Mouse (Mus musculus): ENCODE measurements around the gene Alad. TPM values are rescaled to one million over a fixed set of nuclear protein-coding genes. Genes with fewer than 3 reads are reported as not detected.
A peak's percentile ranks its signal among the peaks of the same experiment; 100 is the strongest.

Alad gene
- polyA plus RNA-seq, 1 experiment from 2014 or later: 107 TPM

DNA sequence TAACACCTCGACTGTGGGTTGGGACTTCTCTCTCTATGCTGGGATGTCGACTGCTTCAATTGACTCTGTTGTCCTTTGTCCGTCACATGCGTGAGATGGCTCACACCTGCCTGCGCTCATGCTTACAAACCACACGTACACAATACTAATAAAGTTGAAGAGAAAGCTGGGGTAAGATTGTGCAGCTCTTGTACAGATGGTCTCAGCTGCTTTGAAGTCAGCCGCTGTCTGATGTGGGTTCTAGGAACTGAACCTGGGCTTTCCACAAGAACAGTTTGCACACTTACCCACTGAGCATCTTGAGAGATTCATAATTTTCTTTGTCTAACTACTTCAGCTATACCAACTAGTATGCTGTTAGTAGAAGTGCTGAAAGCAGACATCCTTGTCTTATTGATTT is 32.2 kb upstream of the Alad start:
- no peak overlapping the region for H3K9ac ChIP-seq (ENCODE audit: low read depth, low read length)
- no peak overlapping the region for H3K4me3 ChIP-seq (ENCODE audit: low read length)
- no peaks in the 10 kb centered on the region for H3K4me1 ChIP-seq (ENCODE audit: control insufficient read depth, insufficient read depth, low read length)
- H3K4me2 ChIP-seq (replicated peaks; ENCODE audit: low read depth, low read length): no peak overlapping the region
- no peaks in the 10 kb centered on the region for H3K27me3 ChIP-seq (ENCODE audit: control insufficient read depth, insufficient read depth, low read length)
- ATAC-seq (ENCODE audit: low FRiP score, low TSS enrichment): no peak
- no peaks in the 10 kb centered on the region for H3K9me3 ChIP-seq (ENCODE audit: control insufficient read depth, low read length)
- WGBS: 77% methylated on average over 7 of the region's 7 CpGs
- no peaks in the 10 kb centered on the region for H3K36me3 ChIP-seq (ENCODE audit: control insufficient read depth, insufficient read depth, low read length)
- no peak overlapping the region for H3K27ac ChIP-seq (ENCODE audit: low read depth, low read length)

DNA sequence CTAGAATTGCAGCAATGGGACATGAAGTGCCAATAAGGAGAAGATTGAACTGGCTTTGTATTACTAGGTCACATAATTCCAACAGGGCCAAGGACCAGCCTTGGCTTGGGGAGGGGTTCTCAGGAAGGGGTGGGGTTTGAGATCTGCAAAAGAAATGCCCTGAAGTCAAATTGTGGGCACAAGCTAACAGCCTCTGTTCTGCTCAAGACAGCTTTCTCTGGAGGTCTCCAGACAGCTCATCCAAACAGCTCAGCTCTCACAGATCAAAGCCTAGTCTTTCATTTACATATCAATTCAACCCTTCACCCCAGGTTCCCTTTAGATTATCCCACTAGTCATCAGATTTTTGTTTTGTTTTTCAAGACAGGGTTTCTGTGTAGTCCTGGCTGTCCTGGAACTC is 25.1 kb upstream of the Alad start:
- Histone ChIP-seq H3K4me1 (ENCODE audit: control insufficient read depth, insufficient read depth, low read length) (no peaks in the 10 kb centered on the region), H3K27me3 (ENCODE audit: control insufficient read depth, insufficient read depth, low read length) (no peaks in the 10 kb centered on the region), H3K4me2 (replicated peaks; ENCODE audit: low read depth, low read length) (no peak overlapping the region), H3K9me3 (ENCODE audit: control insufficient read depth, low read length) (no peaks in the 10 kb centered on the region), H3K36me3 (ENCODE audit: control insufficient read depth, insufficient read depth, low read length) (no peaks in the 10 kb centered on the region), H3K9ac (ENCODE audit: low read depth, low read length) (no peak overlapping the region), H3K4me3 (ENCODE audit: low read length) (no peak overlapping the region), H3K27ac (ENCODE audit: low read depth, low read length) (no peak overlapping the region)
- ATAC-seq (ENCODE audit: low FRiP score, low TSS enrichment): no peak

DNA sequence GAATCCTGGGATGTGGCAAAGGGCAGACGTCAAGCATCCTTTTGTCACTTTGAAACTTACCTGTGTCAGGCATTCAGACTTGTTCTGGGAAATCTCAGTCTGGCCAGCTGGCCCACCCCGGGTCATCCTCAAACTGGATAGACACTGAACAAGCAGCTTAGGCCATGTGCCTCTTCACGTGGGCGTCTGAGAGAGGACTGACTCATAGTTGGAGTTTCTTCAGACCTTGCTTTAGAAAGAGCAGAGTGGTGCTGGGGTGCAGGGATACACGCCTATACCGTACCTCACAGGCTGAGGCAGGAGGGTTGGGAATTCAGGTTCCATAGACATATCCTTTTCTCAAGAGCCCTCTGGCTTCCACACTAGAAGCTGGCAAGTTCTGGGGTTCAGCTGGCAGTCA is 24.1 kb upstream of the Alad start:
- no peak overlapping the region for H3K4me2 ChIP-seq (replicated peaks; ENCODE audit: low read depth, low read length)
- H3K27ac ChIP-seq (ENCODE audit: low read depth, low read length): no peak overlapping the region
- WGBS: 90% methylated on average over 6 of the region's 6 CpGs
- H3K4me1 ChIP-seq (ENCODE audit: control insufficient read depth, insufficient read depth, low read length): no peaks in the 10 kb centered on the region
- H3K36me3 ChIP-seq (ENCODE audit: control insufficient read depth, insufficient read depth, low read length): no peaks in the 10 kb centered on the region
- no peak for ATAC-seq (ENCODE audit: low FRiP score, low TSS enrichment)
- H3K27me3 ChIP-seq (ENCODE audit: control insufficient read depth, insufficient read depth, low read length): no peaks in the 10 kb centered on the region
- no peak overlapping the region for H3K9ac ChIP-seq (ENCODE audit: low read depth, low read length)
- H3K4me3 ChIP-seq (ENCODE audit: low read length): no peak overlapping the region
- H3K9me3 ChIP-seq (ENCODE audit: control insufficient read depth, low read length): no peaks in the 10 kb centered on the region

DNA sequence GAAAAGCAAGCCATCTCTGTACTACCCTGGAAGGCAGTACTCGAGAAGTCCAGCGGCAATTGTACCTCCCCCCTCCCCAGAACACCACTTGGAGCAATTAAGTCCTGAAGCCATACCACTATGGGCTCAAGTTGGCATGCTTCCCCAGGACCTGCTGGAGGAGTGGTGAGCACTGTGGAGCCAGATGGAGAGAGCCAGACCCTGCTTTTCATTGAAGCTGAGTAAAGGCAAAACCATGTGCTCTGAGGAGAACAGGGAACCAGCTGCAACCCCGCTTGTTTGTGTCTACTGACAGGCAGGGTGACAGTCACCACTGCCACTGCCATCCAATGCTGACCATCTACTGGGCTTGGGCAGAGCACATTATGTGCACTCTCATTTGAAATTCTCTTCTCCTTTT is 22.1 kb upstream of the Alad start:
- no peak overlapping the region for H3K4me2 ChIP-seq (replicated peaks; ENCODE audit: low read depth, low read length)
- H3K4me3 ChIP-seq (ENCODE audit: low read length): no peak overlapping the region
- 65% methylated on average over 3 of the region's 3 CpGs for WGBS
- no peaks in the 10 kb centered on the region for H3K27me3 ChIP-seq (ENCODE audit: control insufficient read depth, insufficient read depth, low read length)
- no peaks in the 10 kb centered on the region for H3K9me3 ChIP-seq (ENCODE audit: control insufficient read depth, low read length)
- no peaks in the 10 kb centered on the region for H3K4me1 ChIP-seq (ENCODE audit: control insufficient read depth, insufficient read depth, low read length)
- no peak overlapping the region for H3K9ac ChIP-seq (ENCODE audit: low read depth, low read length)
- no peak overlapping the region for H3K27ac ChIP-seq (ENCODE audit: low read depth, low read length)
- no peak for ATAC-seq (ENCODE audit: low FRiP score, low TSS enrichment)
- no peaks in the 10 kb centered on the region for H3K36me3 ChIP-seq (ENCODE audit: control insufficient read depth, insufficient read depth, low read length)

DNA sequence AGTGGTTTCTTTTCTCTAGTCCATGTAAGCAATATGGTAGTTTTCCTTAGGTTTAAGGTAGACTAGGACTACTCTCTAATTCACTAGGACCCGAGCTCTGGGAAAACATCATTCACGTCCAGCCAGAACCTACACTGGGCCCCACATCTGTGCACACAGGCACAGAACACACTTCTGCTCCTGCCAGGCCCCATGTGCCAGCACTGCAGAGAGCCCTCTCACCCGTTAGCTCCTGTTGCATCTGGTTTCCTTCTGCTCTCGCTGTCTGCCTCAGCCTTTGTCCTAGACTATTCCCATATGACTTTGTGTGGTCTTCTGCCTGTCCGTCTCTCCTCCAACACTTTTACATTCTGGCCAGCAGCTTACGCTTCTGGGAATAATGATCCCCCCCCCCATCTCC is 14.0 kb upstream of the Alad start:
- no peak overlapping the region for H3K27ac ChIP-seq (ENCODE audit: low read depth, low read length)
- H3K4me3 ChIP-seq (ENCODE audit: low read length): no peak overlapping the region
- H3K27me3 ChIP-seq (ENCODE audit: control insufficient read depth, insufficient read depth, low read length): no peaks in the 10 kb centered on the region
- no peak overlapping the region for H3K4me2 ChIP-seq (replicated peaks; ENCODE audit: low read depth, low read length)
- 0 out of 2 replicates have a peak, but pooled peaks cover 3% of the 10 kb centered on the region for H3K4me1 ChIP-seq (ENCODE audit: control insufficient read depth, insufficient read depth, low read length)
- H3K36me3 ChIP-seq (ENCODE audit: control insufficient read depth, insufficient read depth, low read length): no peaks in the 10 kb centered on the region
- H3K9ac ChIP-seq (ENCODE audit: low read depth, low read length): no peak overlapping the region
- no peaks in the 10 kb centered on the region for H3K9me3 ChIP-seq (ENCODE audit: control insufficient read depth, low read length)
- no peak for ATAC-seq (ENCODE audit: low FRiP score, low TSS enrichment)
- 77% methylated on average over 6 of the region's 6 CpGs for WGBS

DNA sequence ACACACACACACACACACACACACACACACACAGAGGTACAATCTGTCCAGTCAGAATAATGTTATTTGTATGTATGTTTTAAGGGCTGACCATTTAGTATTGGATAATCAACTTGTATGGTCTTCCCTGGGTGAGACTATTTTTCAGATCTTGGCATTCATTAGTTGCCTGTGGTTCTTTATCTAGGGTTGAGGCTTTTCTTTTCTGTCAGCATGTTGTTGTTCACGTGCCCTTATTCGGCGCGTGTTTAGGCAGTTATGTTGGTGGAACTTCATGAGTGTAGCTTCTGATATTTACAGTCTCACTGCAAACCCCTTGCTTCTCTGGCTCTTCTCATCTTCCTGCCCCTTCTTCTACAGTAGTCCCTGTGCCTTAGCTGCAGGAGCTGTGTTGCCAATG is 7.9 kb upstream of the Alad start:
- Histone ChIP-seq H3K36me3 (ENCODE audit: control insufficient read depth, insufficient read depth, low read length) (peaks cover 9% of the 10 kb centered on the region; the same call in 1 of the 2 replicates), H3K27ac (ENCODE audit: low read depth, low read length) (no peak overlapping the region), H3K4me3 (ENCODE audit: low read length) (no peak overlapping the region), H3K4me1 (ENCODE audit: control insufficient read depth, insufficient read depth, low read length) (peaks cover 3% of the 10 kb centered on the region; the same call in 1 of the 2 replicates), H3K4me2 (replicated peaks; ENCODE audit: low read depth, low read length) (no peak overlapping the region), H3K27me3 (ENCODE audit: control insufficient read depth, insufficient read depth, low read length) (no peaks in the 10 kb centered on the region), H3K9me3 (ENCODE audit: control insufficient read depth, low read length) (no peaks in the 10 kb centered on the region), H3K9ac (ENCODE audit: low read depth, low read length) (no peak overlapping the region)
- no peak for ATAC-seq (ENCODE audit: low FRiP score, low TSS enrichment)
- WGBS: 89% methylated on average over 4 of the region's 4 CpGs

DNA sequence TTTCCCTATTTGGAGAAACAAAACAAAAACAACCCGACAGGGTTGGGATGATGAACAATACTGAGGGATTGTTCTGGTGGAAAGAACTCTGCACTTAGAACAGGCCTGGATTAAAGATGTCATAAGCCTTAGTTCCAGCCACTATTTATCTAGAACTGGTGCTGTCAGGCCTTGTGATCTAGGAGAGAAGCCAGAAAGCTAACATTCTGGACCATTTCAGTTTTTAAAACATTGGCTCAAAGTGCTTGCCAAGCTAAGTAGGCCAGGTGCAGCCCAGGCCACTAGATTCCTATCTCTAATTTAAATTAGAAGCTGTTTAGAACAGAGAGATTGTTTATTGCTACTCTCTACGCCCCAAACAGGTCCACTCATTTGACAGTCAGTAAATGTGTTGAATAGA is 6.5 kb upstream of the Alad start:
- peaks cover 15% of the 10 kb centered on the region; the same call in 1 of the 2 replicates for H3K36me3 ChIP-seq (ENCODE audit: control insufficient read depth, insufficient read depth, low read length)
- ATAC-seq (ENCODE audit: low FRiP score, low TSS enrichment): no peak
- WGBS: 62% methylated on average over 2 of the region's 2 CpGs
- H3K4me3 ChIP-seq (ENCODE audit: low read length): no peak overlapping the region
- H3K27me3 ChIP-seq (ENCODE audit: control insufficient read depth, insufficient read depth, low read length): no peaks in the 10 kb centered on the region
- H3K27ac ChIP-seq (ENCODE audit: low read depth, low read length): no peak overlapping the region
- H3K9ac ChIP-seq (ENCODE audit: low read depth, low read length): no peak overlapping the region
- peaks cover 3% of the 10 kb centered on the region; the same call in 1 of the 2 replicates for H3K4me1 ChIP-seq (ENCODE audit: control insufficient read depth, insufficient read depth, low read length)
- H3K4me2 ChIP-seq (replicated peaks; ENCODE audit: low read depth, low read length): no peak overlapping the region
- H3K9me3 ChIP-seq (ENCODE audit: control insufficient read depth, low read length): no peaks in the 10 kb centered on the region

DNA sequence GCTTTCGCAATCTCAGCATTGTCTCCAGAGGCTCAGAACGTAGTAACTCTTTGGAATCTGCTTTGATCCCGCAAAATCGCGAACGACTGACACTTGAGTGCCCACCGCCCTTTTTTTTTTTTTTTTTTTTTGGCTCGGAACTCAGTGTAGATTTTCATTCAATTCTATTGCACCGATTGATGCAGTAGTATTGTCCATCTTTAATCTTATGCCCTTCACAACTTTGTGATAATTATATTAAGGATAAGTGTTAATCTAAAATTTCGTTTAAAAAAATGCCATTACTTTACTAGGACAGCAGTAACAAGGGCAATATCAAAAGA is 5.7 kb upstream of the Alad start:
- ATAC-seq (ENCODE audit: low FRiP score, low TSS enrichment): no peak
- Histone ChIP-seq H3K9ac (ENCODE audit: low read depth, low read length) (no peak overlapping the region), H3K4me3 (ENCODE audit: low read length) (peak overlapping the region; percentile 94), H3K9me3 (ENCODE audit: control insufficient read depth, low read length) (no peaks in the 10 kb centered on the region), H3K27me3 (ENCODE audit: control insufficient read depth, insufficient read depth, low read length) (no peaks in the 10 kb centered on the region), H3K36me3 (ENCODE audit: control insufficient read depth, insufficient read depth, low read length) (peaks cover 15% of the 10 kb centered on the region; the same call in 1 of the 2 replicates), H3K4me1 (ENCODE audit: control insufficient read depth, insufficient read depth, low read length) (no peaks in the 10 kb centered on the region; the same call in 1 of the 2 replicates), H3K4me2 (replicated peaks; ENCODE audit: low read depth, low read length) (peak overlapping the region; percentile 24), H3K27ac (ENCODE audit: low read depth, low read length) (no peak overlapping the region)
- WGBS: 2% methylated on average over 10 of the region's 10 CpGs

DNA sequence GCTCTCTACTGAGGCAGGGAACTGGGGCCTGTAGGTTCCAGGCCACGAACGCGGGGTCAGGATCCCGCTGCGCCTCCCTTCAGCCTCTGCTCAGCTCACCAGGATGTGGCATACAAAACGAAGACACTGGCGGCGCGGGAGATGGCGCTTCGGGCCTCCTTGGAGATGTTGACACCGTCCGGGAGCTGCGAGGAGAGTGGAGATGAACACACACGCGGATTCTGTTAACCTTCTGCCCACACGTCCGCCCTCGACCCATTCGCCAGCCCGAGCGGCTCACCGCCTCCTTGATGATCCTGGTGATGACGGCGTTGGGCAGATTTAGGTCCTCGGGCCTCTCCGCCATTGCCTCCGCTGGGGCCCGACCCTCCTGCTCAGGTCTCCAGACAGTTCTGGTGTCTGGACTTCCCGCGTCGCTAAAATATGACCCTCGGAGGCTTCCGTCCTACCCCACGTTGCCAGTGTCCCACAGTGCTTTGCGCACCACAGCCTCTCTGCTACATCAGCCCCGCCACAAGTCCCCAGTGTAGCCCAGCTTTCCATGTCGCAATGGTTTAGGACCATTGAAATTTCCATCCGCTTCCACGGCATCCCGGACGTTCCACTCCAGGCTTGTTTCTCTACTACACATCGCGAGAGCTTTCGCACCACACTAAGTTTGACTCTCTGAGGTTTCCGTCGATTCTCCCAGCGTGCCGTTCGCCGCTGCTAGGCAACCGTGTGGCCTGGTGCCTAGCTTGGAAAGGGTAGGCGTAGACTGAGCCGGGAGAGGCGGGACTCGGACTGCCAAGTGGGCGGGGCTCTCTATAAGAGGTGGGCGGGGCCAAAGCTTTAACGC is 5.2 kb upstream of the Alad start, which contains the start of the genes Pole3 and 4933430I17Rik:
Pole3 (minus strand) TSS at position 418 of the 838 bp plus-strand sequence.
4933430I17Rik (plus strand) TSS at position 719 of the 838 bp plus-strand sequence.
- peaks cover 15% of the 10 kb centered on the region; the same call in 1 of the 2 replicates for H3K36me3 ChIP-seq (ENCODE audit: control insufficient read depth, insufficient read depth, low read length)
- under 1% methylated on average over 59 of the region's 59 CpGs for WGBS
- peak within 1 kb of the TSS; percentile 94 for H3K4me3 ChIP-seq (ENCODE audit: low read length)
- H3K9me3 ChIP-seq (ENCODE audit: control insufficient read depth, low read length): no peaks in the 10 kb centered on the region
- no peaks in the 10 kb centered on the region for H3K27me3 ChIP-seq (ENCODE audit: control insufficient read depth, insufficient read depth, low read length)
- no peaks in the 10 kb centered on the region; the same call in 1 of the 2 replicates for H3K4me1 ChIP-seq (ENCODE audit: control insufficient read depth, insufficient read depth, low read length)
- peak within 1 kb of the TSS; percentile 90 for H3K9ac ChIP-seq (ENCODE audit: low read depth, low read length)
- H3K4me2 ChIP-seq (replicated peaks; ENCODE audit: low read depth, low read length): peak within 1 kb of the TSS; percentile 48
- peak; percentile 98 for ATAC-seq (ENCODE audit: low FRiP score, low TSS enrichment)
- H3K27ac ChIP-seq (ENCODE audit: low read depth, low read length): peak within 1 kb of the TSS; percentile 95
